Mouse (Mus musculus): ENCODE results near the gene E2f2. TPM values are rescaled to one million over a fixed set of nuclear protein-coding genes. Genes with fewer than 3 reads are reported as not detected.

E2f2 gene
- polyA plus RNA-seq, 1 experiment from 2014 or later = 2.5 TPM

DNA sequence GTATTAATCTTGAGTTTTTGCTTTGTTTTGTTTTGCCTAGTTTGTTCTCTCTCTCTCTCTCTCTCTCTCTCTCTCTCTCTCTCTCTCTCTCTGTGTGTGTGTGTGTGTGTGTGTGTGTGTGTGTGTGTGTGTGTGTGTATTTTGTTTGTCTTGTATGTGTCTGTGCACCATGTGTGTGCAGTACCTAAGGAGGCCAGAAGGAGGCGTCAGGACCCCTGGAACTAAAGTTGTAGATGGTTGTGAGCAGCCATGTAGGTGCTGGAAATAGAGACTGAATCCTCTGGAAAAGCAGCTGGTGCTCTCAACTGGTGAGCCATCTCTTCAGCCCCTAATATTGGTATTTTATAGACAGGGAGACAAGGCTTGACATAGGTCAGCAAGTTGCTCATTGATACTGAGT is 42.4 kb upstream of the E2f2 start:
- WGBS = 68% methylated on average over 1 of the region's 1 CpGs
- Histone ChIP-seq H3K36me3 (ENCODE audit: control insufficient read depth, insufficient read depth, low read length) (no peaks in the 10 kb centered on the region), H3K4me1 (ENCODE audit: control insufficient read depth in 2 of 2, insufficient read depth in 2 of 2, low read length in 2 of 2) (peaks cover 20% of the 10 kb centered on the region in 2 experiments), H3K9ac (ENCODE audit: low read length) (no peak overlapping the region), H3K27ac (replicated peaks in 1 of 2; ENCODE audit: control insufficient read depth in 1 of 2, insufficient read depth in 1 of 2, low read depth in 2 of 2, low read length in 2 of 2) (no peak overlapping the region), H3K27me3 (ENCODE audit: control insufficient read depth, insufficient read depth, low read length) (no peaks in the 10 kb centered on the region), H3K4me3 (ENCODE audit: control insufficient read depth in 1 of 2, insufficient read depth in 1 of 2, low read depth in 1 of 2, low read length in 2 of 2) (no peak overlapping the region), H3K4me2 (ENCODE audit: low read length) (no peak overlapping the region), H3K9me3 (ENCODE audit: control insufficient read depth, low read length) (0 out of 2 replicates have a peak, but pooled peaks cover 4% of the 10 kb centered on the region)
- ATAC-seq (ENCODE audit: insufficient number of reproducible peaks, insufficient read depth, low FRiP score, low read depth) = no peak

DNA sequence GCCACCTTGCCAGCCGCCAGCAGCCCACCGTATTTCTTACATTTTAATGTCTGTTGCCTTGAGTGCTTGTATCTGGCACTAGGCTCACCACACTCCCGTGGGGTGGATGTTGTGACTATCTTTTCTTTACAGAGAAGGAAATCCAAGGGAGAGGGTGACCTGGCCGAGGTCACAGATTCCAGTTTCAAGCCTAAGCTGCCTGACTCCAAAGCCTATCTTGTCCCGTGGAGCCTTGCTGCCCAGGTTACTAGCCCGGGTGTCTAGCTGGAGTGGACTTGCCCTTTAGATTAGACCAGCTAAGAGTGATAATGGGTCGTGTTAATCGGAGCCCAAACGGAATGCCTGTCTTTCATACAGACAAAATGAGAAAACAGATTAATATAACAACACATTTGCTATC is 38.4 kb upstream of the E2f2 start:
- H3K4me3 ChIP-seq (ENCODE audit: control insufficient read depth in 1 of 2, insufficient read depth in 1 of 2, low read depth in 1 of 2, low read length in 2 of 2) = peak overlapping the region in 1 of 2 experiments; percentile 55; a peak in 1 of 4 replicates
- no peak for ATAC-seq (ENCODE audit: insufficient number of reproducible peaks, insufficient read depth, low FRiP score, low read depth)
- peak overlapping the region; percentile 93 for H3K4me2 ChIP-seq (ENCODE audit: low read length)
- H3K36me3 ChIP-seq (ENCODE audit: control insufficient read depth, insufficient read depth, low read length) = no peaks in the 10 kb centered on the region
- H3K4me1 ChIP-seq (ENCODE audit: control insufficient read depth in 2 of 2, insufficient read depth in 2 of 2, low read length in 2 of 2) = peaks cover 22 to 36% of the 10 kb centered on the region in 2 experiments
- peak overlapping the region; percentile 95 to 97 for H3K27ac ChIP-seq (replicated peaks in 1 of 2; ENCODE audit: control insufficient read depth in 1 of 2, insufficient read depth in 1 of 2, low read depth in 2 of 2, low read length in 2 of 2)
- 0 out of 2 replicates have a peak, but pooled peaks cover 4% of the 10 kb centered on the region for H3K9me3 ChIP-seq (ENCODE audit: control insufficient read depth, low read length)
- H3K9ac ChIP-seq (ENCODE audit: low read length) = peak overlapping the region; percentile 78
- WGBS = 14% methylated on average over 9 of the region's 9 CpGs
- H3K27me3 ChIP-seq (ENCODE audit: control insufficient read depth, insufficient read depth, low read length) = no peaks in the 10 kb centered on the region

DNA sequence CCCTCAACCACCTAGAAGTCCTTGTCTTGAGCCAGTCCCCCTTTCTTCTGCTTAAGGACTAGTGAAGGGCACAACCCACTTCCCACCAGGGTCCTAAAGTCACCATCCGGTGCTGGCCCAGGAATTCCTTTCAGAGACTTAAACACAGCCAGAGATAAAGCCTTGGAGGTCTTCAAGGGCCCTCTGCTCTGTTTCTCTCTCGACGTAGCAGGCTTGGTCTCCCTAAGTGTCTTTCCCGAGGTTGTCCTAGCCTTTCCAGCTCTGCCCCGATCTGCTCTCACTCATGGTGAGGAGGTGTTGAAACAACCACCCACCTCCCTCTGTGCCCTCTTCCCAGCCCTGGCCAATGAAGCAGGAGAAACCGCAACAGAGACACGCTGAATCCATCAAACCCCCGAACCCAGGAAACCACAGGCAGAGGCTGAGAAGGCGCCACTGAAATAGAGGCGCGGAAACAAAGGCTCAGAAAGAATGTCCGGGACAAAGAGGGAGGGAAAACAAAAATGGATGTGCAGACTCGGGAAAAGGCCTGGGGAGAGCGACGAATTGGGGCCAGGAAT is 37.7 kb upstream of the E2f2 start:
- 0 out of 2 replicates have a peak, but pooled peaks cover 4% of the 10 kb centered on the region for H3K9me3 ChIP-seq (ENCODE audit: control insufficient read depth, low read length)
- H3K36me3 ChIP-seq (ENCODE audit: control insufficient read depth, insufficient read depth, low read length) = no peaks in the 10 kb centered on the region
- WGBS = under 1% methylated on average over 15 of the region's 15 CpGs
- peak overlapping the region; percentile 93 for H3K4me2 ChIP-seq (ENCODE audit: low read length)
- peak; percentile 42 for ATAC-seq (ENCODE audit: insufficient number of reproducible peaks, insufficient read depth, low FRiP score, low read depth)
- H3K4me1 ChIP-seq (ENCODE audit: control insufficient read depth in 2 of 2, insufficient read depth in 2 of 2, low read length in 2 of 2) = peaks cover 26 to 43% of the 10 kb centered on the region in 2 experiments
- peak overlapping the region; percentile 49 to 55 for H3K4me3 ChIP-seq (ENCODE audit: control insufficient read depth in 1 of 2, insufficient read depth in 1 of 2, low read depth in 1 of 2, low read length in 2 of 2)
- H3K9ac ChIP-seq (ENCODE audit: low read length) = peak overlapping the region; percentile 78
- H3K27ac ChIP-seq (replicated peaks in 1 of 2; ENCODE audit: control insufficient read depth in 1 of 2, insufficient read depth in 1 of 2, low read depth in 2 of 2, low read length in 2 of 2) = peak overlapping the region; percentile 95 to 97
- no peaks in the 10 kb centered on the region for H3K27me3 ChIP-seq (ENCODE audit: control insufficient read depth, insufficient read depth, low read length)

DNA sequence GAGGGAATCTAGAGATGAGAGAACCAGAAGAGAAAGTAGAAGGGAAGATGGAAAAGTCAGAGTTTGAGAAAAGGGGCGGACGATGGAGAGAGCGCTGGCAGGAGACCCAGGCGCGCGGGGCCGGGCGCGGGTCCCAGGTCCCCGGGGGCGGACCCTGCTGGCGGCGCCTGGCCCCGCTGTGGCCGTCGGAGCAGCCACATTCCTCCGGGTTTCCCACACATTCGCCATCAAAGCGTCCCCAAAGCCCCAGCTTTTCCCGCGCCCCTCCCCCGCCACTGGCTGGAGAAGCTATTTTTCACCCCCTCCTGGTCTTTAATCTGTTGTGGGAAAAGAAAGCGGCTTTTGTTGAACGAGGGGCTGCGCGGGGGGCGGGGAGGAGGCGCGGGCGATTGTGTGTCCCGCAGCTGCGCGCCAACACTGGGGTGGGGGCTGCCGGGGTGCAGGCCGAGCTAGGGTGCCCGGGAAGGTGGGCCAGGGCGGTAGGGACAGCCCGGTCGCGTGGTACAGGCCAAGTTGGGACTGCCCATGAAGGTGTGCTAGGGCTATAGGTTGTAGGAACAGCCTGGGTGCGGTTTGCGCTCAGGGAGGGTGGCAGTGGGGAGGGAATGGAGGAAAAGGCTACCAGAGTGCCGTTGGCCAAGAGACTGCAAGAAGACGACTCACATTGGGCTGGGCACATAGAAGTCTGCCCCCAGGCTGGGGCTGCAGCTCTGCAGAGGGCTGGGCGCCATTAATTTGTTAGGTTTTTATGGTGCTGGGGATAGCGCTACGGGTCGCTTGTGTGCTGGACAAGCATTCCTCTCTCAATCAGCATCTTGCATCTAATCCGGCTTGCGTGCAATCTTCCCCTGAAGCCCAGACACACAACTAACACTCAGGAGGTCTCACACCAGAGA is 37.0 kb upstream of the E2f2 start:
- Histone ChIP-seq H3K4me2 (ENCODE audit: low read length) (peak overlapping the region; percentile 93), H3K27me3 (ENCODE audit: control insufficient read depth, insufficient read depth, low read length) (no peaks in the 10 kb centered on the region), H3K9me3 (ENCODE audit: control insufficient read depth, low read length) (no peaks in the 10 kb centered on the region), H3K4me1 (ENCODE audit: control insufficient read depth in 2 of 2, insufficient read depth in 2 of 2, low read length in 2 of 2) (peaks cover 29 to 50% of the 10 kb centered on the region in 2 experiments), H3K4me3 (ENCODE audit: control insufficient read depth in 1 of 2, insufficient read depth in 1 of 2, low read depth in 1 of 2, low read length in 2 of 2) (peak overlapping the region; percentile 49 to 55), H3K9ac (ENCODE audit: low read length) (peak overlapping the region; percentile 78), H3K27ac (replicated peaks in 1 of 2; ENCODE audit: control insufficient read depth in 1 of 2, insufficient read depth in 1 of 2, low read depth in 2 of 2, low read length in 2 of 2) (peak overlapping the region; percentile 95 to 97), H3K36me3 (ENCODE audit: control insufficient read depth, insufficient read depth, low read length) (no peaks in the 10 kb centered on the region)
- 5% methylated on average over 50 of the region's 50 CpGs for WGBS
- ATAC-seq (ENCODE audit: insufficient number of reproducible peaks, insufficient read depth, low FRiP score, low read depth) = peak; percentile 48; the same call in 1 of the 2 replicates

DNA sequence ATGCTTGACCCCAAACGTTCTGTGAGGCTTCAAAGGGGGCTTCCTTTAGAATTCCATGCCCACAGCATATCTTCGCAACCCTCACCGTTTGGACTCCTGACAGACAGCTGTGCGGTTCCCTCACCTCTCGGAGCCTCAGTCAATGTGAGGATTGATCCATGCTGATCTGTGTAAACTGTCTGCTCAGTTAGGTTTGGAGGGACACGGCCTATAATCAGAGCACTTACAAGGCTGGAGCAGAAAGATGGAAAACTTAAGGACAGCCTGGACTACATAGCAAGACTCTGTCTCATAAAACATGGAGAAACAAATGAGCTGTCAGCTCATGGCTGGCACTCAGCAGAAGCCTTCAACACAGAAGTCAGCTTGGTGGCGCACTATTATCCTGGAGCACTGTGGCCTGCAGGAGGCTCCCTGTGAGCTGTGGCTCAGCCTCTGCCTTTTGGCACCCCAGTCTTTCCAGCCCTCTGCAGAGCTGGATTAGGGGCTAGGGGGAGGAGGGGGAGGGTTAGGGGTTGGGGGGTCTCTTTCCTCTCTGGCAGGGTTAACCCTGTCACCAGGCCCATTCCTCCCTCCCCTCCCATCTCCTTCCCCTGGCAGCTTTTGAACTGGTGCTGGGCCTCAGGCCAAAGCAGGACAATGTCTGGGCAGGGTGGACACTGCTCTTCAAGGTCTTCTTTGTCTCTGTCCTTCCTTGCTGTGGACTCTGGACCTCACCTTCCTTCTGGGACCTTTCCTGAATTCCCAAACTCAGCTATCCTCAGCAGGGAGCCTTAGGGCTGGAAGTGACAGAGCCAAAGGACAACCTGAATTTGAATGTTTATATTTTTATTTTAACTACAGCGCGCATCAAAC is 36.1 kb upstream of the E2f2 start:
- 45% methylated on average over 9 of the region's 9 CpGs for WGBS
- H3K4me2 ChIP-seq (ENCODE audit: low read length) = peak overlapping the region; percentile 93
- peaks cover 33 to 58% of the 10 kb centered on the region in 2 experiments for H3K4me1 ChIP-seq (ENCODE audit: control insufficient read depth in 2 of 2, insufficient read depth in 2 of 2, low read length in 2 of 2)
- H3K9me3 ChIP-seq (ENCODE audit: control insufficient read depth, low read length) = no peaks in the 10 kb centered on the region
- H3K27me3 ChIP-seq (ENCODE audit: control insufficient read depth, insufficient read depth, low read length) = no peaks in the 10 kb centered on the region
- peak overlapping the region; percentile 78 for H3K9ac ChIP-seq (ENCODE audit: low read length)
- H3K27ac ChIP-seq (replicated peaks in 1 of 2; ENCODE audit: control insufficient read depth in 1 of 2, insufficient read depth in 1 of 2, low read depth in 2 of 2, low read length in 2 of 2) = peak overlapping the region; percentile 95 to 97
- no peak for ATAC-seq (ENCODE audit: insufficient number of reproducible peaks, insufficient read depth, low FRiP score, low read depth)
- no peaks in the 10 kb centered on the region for H3K36me3 ChIP-seq (ENCODE audit: control insufficient read depth, insufficient read depth, low read length)
- H3K4me3 ChIP-seq (ENCODE audit: control insufficient read depth in 1 of 2, insufficient read depth in 1 of 2, low read depth in 1 of 2, low read length in 2 of 2) = no peak overlapping the region

DNA sequence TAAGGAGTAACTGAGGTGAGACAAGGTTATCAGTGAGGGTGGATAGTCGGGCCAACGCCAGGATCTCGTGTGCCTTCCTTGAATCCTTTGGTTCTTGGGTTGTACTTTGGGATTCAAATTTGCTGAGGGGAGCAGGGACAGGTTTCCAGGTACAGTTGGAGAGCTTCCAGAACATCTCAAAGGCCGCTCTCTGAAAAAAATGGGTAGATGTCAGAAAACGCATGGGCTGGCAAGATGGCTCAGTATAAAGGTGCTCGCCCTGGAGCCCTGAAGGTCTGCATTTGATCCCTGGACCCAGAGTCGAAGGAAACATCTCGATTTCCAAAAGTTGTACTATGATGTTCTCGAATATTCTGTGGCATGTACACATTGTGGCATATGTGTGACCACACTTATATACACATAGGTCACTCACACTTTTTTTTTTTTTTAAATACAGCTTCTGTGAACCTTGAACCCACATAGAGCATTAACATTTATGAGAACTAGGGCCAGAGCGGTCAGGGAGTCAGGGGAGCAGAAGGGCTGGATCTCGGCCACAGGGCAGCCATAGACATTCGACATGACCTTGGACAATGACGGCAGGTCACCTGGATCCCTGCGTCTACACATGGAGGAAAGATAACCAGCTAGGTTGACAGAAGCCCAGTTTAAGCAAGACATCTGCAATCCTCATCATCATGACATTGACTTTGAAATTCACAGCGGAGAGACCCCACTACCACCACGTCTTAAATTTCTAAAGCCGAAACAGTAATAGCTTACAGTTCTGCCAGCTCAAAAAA is 32.7 kb upstream of the E2f2 start:
- Histone ChIP-seq H3K36me3 (ENCODE audit: control insufficient read depth, insufficient read depth, low read length) (no peaks in the 10 kb centered on the region), H3K4me2 (ENCODE audit: low read length) (peak overlapping the region; percentile 86), H3K9me3 (ENCODE audit: control insufficient read depth, low read length) (no peaks in the 10 kb centered on the region), H3K4me3 (ENCODE audit: control insufficient read depth in 1 of 2, insufficient read depth in 1 of 2, low read depth in 1 of 2, low read length in 2 of 2) (no peak overlapping the region; a peak in 1 of 4 replicates), H3K27me3 (ENCODE audit: control insufficient read depth, insufficient read depth, low read length) (no peaks in the 10 kb centered on the region), H3K27ac (replicated peaks in 1 of 2; ENCODE audit: control insufficient read depth in 1 of 2, insufficient read depth in 1 of 2, low read depth in 2 of 2, low read length in 2 of 2) (peak overlapping the region; percentile 86 to 97), H3K9ac (ENCODE audit: low read length) (peak overlapping the region; percentile 41; the same call in 1 of the 2 replicates), H3K4me1 (ENCODE audit: control insufficient read depth in 2 of 2, insufficient read depth in 2 of 2, low read length in 2 of 2) (peaks cover 43 to 65% of the 10 kb centered on the region in 2 experiments)
- ATAC-seq (ENCODE audit: insufficient number of reproducible peaks, insufficient read depth, low FRiP score, low read depth) = no peak
- 46% methylated on average over 17 of the region's 17 CpGs for WGBS
